Mouse (Mus musculus): Measurements from ENCODE around the gene Tubd1. TPM values are rescaled to one million over a fixed set of nuclear protein-coding genes. Genes with fewer than 3 reads are reported as not detected.

Gene Tubd1
- polyA plus RNA-seq (2012; rRNA removed): 5.6 and 6.2 TPM in 2 replicates

GRCm38 (mm10) chr11:86544639-86545299, at the start of gene Tubd1, which contains the start of gene Rps6kb1:
Tubd1 (plus strand) TSS chr11:86544991.
Rps6kb1 (minus strand) TSS chr11:86544805.

Other genes starting within 250 kb of the Tubd1 start
- gene Med13, start 187.4 kb upstream of the Tubd1 start, polyA plus RNA-seq (2012; rRNA removed): 5.6 and 7.2 TPM in 2 replicates
- gene Rnft1, start 60.3 kb upstream of the Tubd1 start, polyA plus RNA-seq (2012; rRNA removed): 3.3 and 3.9 TPM in 2 replicates
- gene Rps6kb1, start 186 bp upstream of the Tubd1 start, polyA plus RNA-seq (2012; rRNA removed): 10.1 and 10.6 TPM in 2 replicates
- 34.7 and 39.8 TPM in 2 replicates for gene Vmp1, start 138.8 kb downstream of the Tubd1 start, polyA plus RNA-seq (2012; rRNA removed)
- 11.0 and 11.7 TPM in 2 replicates for gene Ptrh2, start 139.0 kb downstream of the Tubd1 start, polyA plus RNA-seq (2012; rRNA removed)
- gene Cltc, start 212.6 kb downstream of the Tubd1 start, polyA plus RNA-seq (2012; rRNA removed): 65.2 and 80.9 TPM in 2 replicates

All from liver, embryonic 14 days (tissue).